Mouse (Mus musculus): ENCODE data around the gene Syf2.

The Syf2 gene

GRCm38 (mm10) chr4:134968605-134968976 is 37.9 kb downstream of the Syf2 start:
- DNase-seq (ENCODE audit: extremely low spot score, low spot score) = no peak

- no peak for DNase-seq (ENCODE audit: extremely low spot score, low spot score)
Observed at GRCm38 (mm10) chr4:134975261-134975928, 44.7 kb downstream of the Syf2 start.

GRCm38 (mm10) chr4:134975929-134976308 is 45.2 kb downstream of the Syf2 start:
- DNase-seq (ENCODE audit: extremely low spot score, low spot score) = no peak

- no peak for DNase-seq (ENCODE audit: extremely low spot score, low spot score)
Observed at GRCm38 (mm10) chr4:134978930-134979329, 48.2 kb downstream of the Syf2 start.

- no peak for DNase-seq (ENCODE audit: extremely low spot score, low spot score)
Observed at GRCm38 (mm10) chr4:134981959-134982431, 51.3 kb downstream of the Syf2 start.

- DNase-seq (ENCODE audit: extremely low spot score, low spot score) = no peak
Observed at GRCm38 (mm10) chr4:134983136-134983535, 52.4 kb downstream of the Syf2 start.

- DNase-seq (ENCODE audit: extremely low spot score, low spot score) = no peak
Observed at GRCm38 (mm10) chr4:134984555-134984954, 53.9 kb downstream of the Syf2 start.

GRCm38 (mm10) chr4:134985626-134986335 is 55.1 kb downstream of the Syf2 start:
- no peak for DNase-seq (ENCODE audit: extremely low spot score, low spot score)

- no peak for DNase-seq (ENCODE audit: extremely low spot score, low spot score)
Observed at GRCm38 (mm10) chr4:134986336-134986635, 55.6 kb downstream of the Syf2 start.

GRCm38 (mm10) chr4:134986963-134987362 is 56.3 kb downstream of the Syf2 start:
- no peak for DNase-seq (ENCODE audit: extremely low spot score, low spot score)
